Mouse (Mus musculus) CH12.LX (cell line): Measurements from ENCODE around the gene Zim1. TPM values are rescaled to one million over a fixed set of nuclear protein-coding genes. Genes with fewer than 3 reads are reported as not detected.

Source experiments
- DNase-seq: peaks from one replicate; pipeline ENCODE4 v3.0.0-alpha.2; 2013; ENCODE audit errors: extremely low read depth
- H3K27ac ChIP-seq: 2 replicates; pipeline ENCODE4 v1.5.1; 2012; ENCODE audit warnings: low read depth, mild to moderate bottlenecking, control low read depth, moderate library complexity; ENCODE audit not compliant: insufficient read depth
- H3K27me3 ChIP-seq: replicated peaks from 2 replicates; pipeline ENCODE3; 2012; ENCODE audit warnings: inconsistent platforms
- H3K36me3 ChIP-seq, 2 experiments: replicated peaks in 1 of 2; 2 replicates each; pipeline versions ENCODE3 to v1.6.1; 2012; ENCODE audit warnings: inconsistent platforms in 1 of 2, low read length in 1 of 2, mild to moderate bottlenecking in 1 of 2, mixed read lengths in 1 of 2, moderate library complexity in 1 of 2; ENCODE audit not compliant: control insufficient read depth in 1 of 2, insufficient read depth in 1 of 2
- H3K4me1 ChIP-seq, 2 experiments: 2 replicates each; pipeline ENCODE4 v1.6.1; 2012; ENCODE audit warnings: inconsistent platforms in 1 of 2, moderate library complexity in 1 of 2; ENCODE audit not compliant: insufficient read depth in 2 of 2, control insufficient read depth in 1 of 2
- H3K4me2 ChIP-seq: 2 replicates; pipeline ENCODE4 v1.6.1; 2012; ENCODE audit warnings: low read depth, mild to moderate bottlenecking, control low read depth; ENCODE audit not compliant: poor library complexity, insufficient read depth, severe bottlenecking
- H3K4me3 ChIP-seq, 3 experiments: fragments of 150-350 bp in 1 of 3; sonication (generic) in 1 of 3; replicated peaks in 1 of 3; 2 replicates each; pipeline versions ENCODE3 to v1.5.1; 2011 to 2012; ENCODE audit warnings: low read depth in 2 of 3, low read length in 2 of 3, mild to moderate bottlenecking in 2 of 3, moderate library complexity in 2 of 3, control low read depth in 1 of 3, improper control_type of control experiment in 1 of 3, inconsistent platforms in 1 of 3, mixed read lengths in 1 of 3; ENCODE audit not compliant: poor library complexity in 1 of 3
- H3K79me2 ChIP-seq: replicated peaks from 2 replicates; pipeline ENCODE4 v1.6.1; 2012; ENCODE audit warnings: mild to moderate bottlenecking, moderate library complexity; ENCODE audit not compliant: control insufficient read depth, poor library complexity, insufficient read depth, severe bottlenecking; ENCODE audit errors: extremely low read depth
- H3K9ac ChIP-seq: 2 replicates; pipeline ENCODE4 v1.6.1; 2012; ENCODE audit warnings: low read depth, mild to moderate bottlenecking, control low read depth, moderate library complexity; ENCODE audit not compliant: insufficient read depth
- H3K9me3 ChIP-seq: replicated peaks from 2 replicates; pipeline ENCODE3; 2012; ENCODE audit warnings: low read length, inconsistent platforms, mixed read lengths
- CHD1 ChIP-seq: IDR thresholded peaks from 2 replicates; pipeline ENCODE4 v1.6.1; 2012; ENCODE audit warnings: low read depth, low read length, improper control_type of control experiment, inconsistent platforms
- CTCF ChIP-seq, 2 experiments: IDR thresholded peaks in 1 of 2; conservative IDR thresholded peaks in 1 of 2; 2 replicates each; pipeline ENCODE4 v1.5.1; 2011 to 2012; ENCODE audit warnings: low read depth in 2 of 2, low read length in 2 of 2, improper control_type of control experiment in 1 of 2, inconsistent platforms in 1 of 2, mild to moderate bottlenecking in 1 of 2, moderate library complexity in 1 of 2
- ELF1 ChIP-seq: IDR thresholded peaks from 2 replicates; pipeline ENCODE4 v1.6.1; 2014; ENCODE audit warnings: low read depth, mild to moderate bottlenecking, inconsistent platforms, low read length, improper control_type of control experiment
- ETS1 ChIP-seq: conservative IDR thresholded peaks from 2 replicates; pipeline ENCODE4 v1.6.1; 2012; ENCODE audit warnings: low read depth, mild to moderate bottlenecking, inconsistent platforms, low read length, improper control_type of control experiment, moderate library complexity
- GABPA ChIP-seq: IDR thresholded peaks from 2 replicates; pipeline ENCODE4 v1.6.1; 2012; ENCODE audit warnings: low read depth, low read length, improper control_type of control experiment, inconsistent platforms; ENCODE audit not compliant: insufficient replicate concordance
- HCFC1 ChIP-seq: IDR thresholded peaks from 2 replicates; pipeline ENCODE4 v1.6.1; 2012; ENCODE audit warnings: low read depth, mild to moderate bottlenecking, inconsistent platforms, low read length, improper control_type of control experiment
- JUND ChIP-seq: conservative IDR thresholded peaks from 2 replicates; pipeline ENCODE4 v1.6.1; 2011; ENCODE audit warnings: low read depth, low read length, improper control_type of control experiment
- MXI1 ChIP-seq: IDR thresholded peaks from 2 replicates; pipeline ENCODE4 v1.6.1; 2011; ENCODE audit warnings: mild to moderate bottlenecking, low read depth, low read length, improper control_type of control experiment
- RAD21 ChIP-seq: IDR thresholded peaks from 2 replicates; pipeline ENCODE4 v1.6.1; 2011; ENCODE audit warnings: low read depth, mild to moderate bottlenecking, low read length, improper control_type of control experiment, moderate library complexity
- SIN3A ChIP-seq: IDR thresholded peaks from 2 replicates; pipeline ENCODE4 v1.6.1; 2012; ENCODE audit warnings: low read length, improper control_type of control experiment, inconsistent platforms
- TBP ChIP-seq: conservative IDR thresholded peaks from 2 replicates; pipeline ENCODE4 v1.6.1; 2011; ENCODE audit warnings: low read depth, low read length, improper control_type of control experiment
- TCF12 ChIP-seq: IDR thresholded peaks from 2 replicates; pipeline ENCODE4 v1.6.1; 2014; ENCODE audit warnings: low read depth, mild to moderate bottlenecking, inconsistent platforms, low read length, improper control_type of control experiment
- UBTF ChIP-seq: IDR thresholded peaks from 2 replicates; pipeline ENCODE4 v1.6.1; 2012; ENCODE audit warnings: low read depth, mild to moderate bottlenecking, inconsistent platforms, low read length, improper control_type of control experiment, moderate library complexity
- USF2 ChIP-seq: conservative IDR thresholded peaks from 2 replicates; pipeline ENCODE4 v1.6.1; 2011; ENCODE audit warnings: low read depth, low read length, improper control_type of control experiment
- dilution Hi-C: fragments of 300-500 bp; cut with MboI; formaldehyde crosslinking; loops from 2 replicates; pipeline ENCODE4 v1.14.3; 2020; ENCODE audit warnings: low sequenced_read_pairs; ENCODE audit not compliant: extremely low pct_unique_long_range_greater_than_20kb, extremely low pct_ligation_motif_present
- in situ Hi-C: fragments of 300-500 bp; cut with MboI; formaldehyde crosslinking; loops from 3 replicates; pipeline ENCODE4 v1.14.3; 2019; ENCODE audit warnings: low sequenced_read_pairs, low pct_ligation_motif_present, low pct_unique_long_range_greater_than_20kb, mixed read lengths
- polyA plus RNA-seq: library from polyadenylated mRNA; unstranded; fragments of >175 nt; gene quantifications from 2 replicates; pipeline ENCODE4 v1.2.1, GENCODE M21; 2012; ENCODE audit warnings: low read depth; ENCODE audit not compliant: insufficient read length
- total RNA-seq, 2 experiments: library from RNA; depleted of rRNA; stranded (reverse); fragments of 300-350 nt in 1 of 2; fragments of >200 nt in 1 of 2; gene quantifications; 2 replicates each; pipeline ENCODE4 v1.2.3; 2012 to 2014

Gene Zim1
- total and polyA plus RNA-seq, 3 experiments, result not detected

DNA sequence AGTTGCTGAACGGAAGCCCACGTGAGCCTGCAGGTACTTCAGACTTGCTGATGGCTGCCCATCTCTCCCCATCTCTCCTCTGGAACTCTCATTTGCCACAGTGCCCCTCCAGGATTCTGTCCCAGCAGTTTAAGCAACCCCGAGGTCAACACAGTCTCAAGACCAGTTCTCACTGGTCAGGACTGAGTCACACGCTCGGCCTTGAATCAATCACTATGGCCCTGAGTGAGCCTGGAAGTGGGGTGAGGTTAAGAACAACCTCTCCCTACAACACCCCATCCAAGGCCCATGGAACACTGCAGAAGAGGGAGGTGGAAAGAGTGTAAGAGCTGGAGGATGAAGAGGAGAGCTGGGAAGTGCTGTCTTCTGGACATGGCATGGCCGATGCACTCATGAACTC is 10.7 kb downstream of the Zim1 start:
- H3K9ac ChIP-seq, result no peak overlapping the region
- no peak overlapping the region for H3K4me3 ChIP-seq
- DNase-seq, result no peak
- no peak overlapping the region for H3K4me2 ChIP-seq
- peaks cover 71% of the 10 kb centered on the region for H3K9me3 ChIP-seq
- H3K79me2 ChIP-seq, result no peaks in the 10 kb centered on the region
- TF ChIP-seq CHD1, result no peak
- TF ChIP-seq CTCF (conservative IDR thresholded peaks at IDR 0.05 in 1 of 2, IDR thresholded peaks at IDR 0.05 in 1 of 2; ENCODE audit: low read depth in 2 of 2, low read length in 2 of 2), result no peak
- no peak for TF ChIP-seq JUND
- TF ChIP-seq HCFC1, result no peak
- TF ChIP-seq UBTF, result no peak
- TF ChIP-seq TCF12, result no peak
- H3K36me3 ChIP-seq, result no peaks in the 10 kb centered on the region
- dilution Hi-C loops, result no loop called here
- H3K4me1 ChIP-seq, result no peaks in the 10 kb centered on the region
- no peaks in the 10 kb centered on the region for H3K27me3 ChIP-seq
- in situ Hi-C loops, result no loop called here
- no peak overlapping the region for H3K27ac ChIP-seq

DNA sequence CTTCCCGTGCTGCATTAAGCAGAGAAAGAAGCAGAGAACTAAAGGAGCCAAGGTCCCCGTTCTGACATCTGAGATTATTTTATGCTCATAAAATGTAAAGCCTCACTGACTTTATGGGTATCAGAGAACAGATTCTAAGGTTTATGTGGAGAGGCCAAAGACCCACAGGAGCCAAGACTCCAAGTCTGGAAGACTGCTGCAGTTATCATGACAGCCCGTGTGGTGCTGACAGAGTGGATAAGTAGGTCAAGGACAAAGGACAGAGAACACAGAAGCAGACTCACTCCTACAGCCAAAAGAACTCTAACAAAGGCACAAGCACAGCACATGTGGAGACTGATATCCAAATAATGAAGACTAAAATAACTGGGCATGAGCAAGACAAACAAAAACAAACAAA is 29.5 kb downstream of the Zim1 start:
- TF ChIP-seq ELF1, result no peak
- TF ChIP-seq CTCF (conservative IDR thresholded peaks at IDR 0.05 in 1 of 2, IDR thresholded peaks at IDR 0.05 in 1 of 2; ENCODE audit: low read depth in 2 of 2, low read length in 2 of 2), result no peak
- no peak for TF ChIP-seq SIN3A
- no peak for TF ChIP-seq MXI1
- TF ChIP-seq GABPA, result no peak
- in situ Hi-C loops (loop anchor here (25.0 kb wide), 2 partner anchors 246 to 304 kb away; partner anchors contain the start of gene Zfp78), dilution Hi-C loops (no loop called here)
- Histone ChIP-seq H3K79me2 (no peaks in the 10 kb centered on the region), H3K9me3 (peaks cover 59% of the 10 kb centered on the region), H3K9ac (no peak overlapping the region), H3K27me3 (no peaks in the 10 kb centered on the region), H3K4me2 (no peak overlapping the region), H3K4me1 (no peaks in the 10 kb centered on the region), H3K4me3 (no peak overlapping the region), H3K27ac (no peak overlapping the region), H3K36me3 (no peaks in the 10 kb centered on the region)
- no peak for DNase-seq

DNA sequence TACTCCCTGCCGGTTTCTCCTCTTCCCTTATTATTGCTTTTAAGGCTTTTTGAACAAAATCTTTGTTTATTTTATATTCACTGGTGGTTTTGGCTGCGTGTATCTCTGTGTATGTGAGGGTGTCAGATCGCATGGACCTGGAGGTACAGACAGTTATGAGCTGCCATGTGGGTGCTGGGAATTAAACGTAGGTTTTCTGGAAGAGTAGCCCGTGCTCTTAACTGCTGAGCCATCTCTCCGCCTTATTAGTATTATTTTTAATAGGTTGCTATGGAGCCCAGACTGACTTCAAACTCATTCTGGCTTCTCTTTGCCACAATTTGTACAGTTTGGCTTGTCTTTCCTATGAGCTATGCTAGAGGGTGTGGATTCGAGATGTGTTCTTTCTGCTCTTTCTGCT is 32.8 kb downstream of the Zim1 start:
- in situ Hi-C loops, result loop anchor here (25.0 kb wide), 2 partner anchors 249 to 301 kb away; partner anchors contain the start of gene Zfp78
- H3K27ac ChIP-seq, result no peak overlapping the region
- dilution Hi-C loops, result no loop called here

More for the DNA sequence above, 32.8 kb downstream of the Zim1 start:
- no peaks in the 10 kb centered on the region for H3K4me1 ChIP-seq
- H3K79me2 ChIP-seq, result no peaks in the 10 kb centered on the region
- TF ChIP-seq TBP (no peak), ETS1 (no peak), USF2 (no peak), HCFC1 (no peak), RAD21 (no peak)
- TF ChIP-seq, all 38 proteins: peak for 0
- Histone ChIP-seq H3K36me3 (no peaks in the 10 kb centered on the region), H3K4me3 (no peak overlapping the region), H3K27me3 (no peaks in the 10 kb centered on the region), H3K4me2 (no peak overlapping the region), H3K9ac (no peak overlapping the region), H3K9me3 (peaks cover 55% of the 10 kb centered on the region)
- DNase-seq, result no peak
